Mouse (Mus musculus): ENCODE data around the gene Whrn.

The Whrn gene

GRCm38 (mm10) chr4:63441616-63442015 lies 54.2 kb downstream of the Whrn start:
- TF ChIP-seq GATA4 (IDR thresholded peaks at IDR 0.05; ENCODE audit: insufficient replicate concordance, low read length) = no peak

DNA sequence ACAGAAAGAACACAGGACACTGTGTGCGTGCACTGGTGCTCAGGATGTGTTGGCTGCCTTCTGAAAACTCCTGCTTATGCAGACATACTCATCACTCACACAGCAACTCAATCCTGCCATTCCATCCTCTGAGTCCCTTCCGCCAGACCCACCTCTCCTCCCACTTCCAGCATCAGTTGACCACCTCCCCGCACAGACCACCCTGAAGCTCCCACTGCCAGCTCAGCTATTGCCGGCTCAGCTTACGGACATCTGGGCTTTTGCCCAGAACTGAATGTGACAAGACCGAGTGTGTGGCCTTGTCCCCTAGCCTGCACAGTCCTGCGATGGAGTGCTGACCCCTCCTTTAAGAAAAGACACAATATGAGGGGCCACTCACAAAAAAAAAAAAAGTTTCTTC lies 55.5 kb downstream of the Whrn start:
- no peak for TF ChIP-seq GATA4 (IDR thresholded peaks at IDR 0.05; ENCODE audit: insufficient replicate concordance, low read length)

- TF ChIP-seq GATA4 (IDR thresholded peaks at IDR 0.05; ENCODE audit: insufficient replicate concordance, low read length) = no peak
These were observed 57.8 kb downstream of the Whrn start for GRCm38 (mm10) chr4:63437968-63438367.

DNA sequence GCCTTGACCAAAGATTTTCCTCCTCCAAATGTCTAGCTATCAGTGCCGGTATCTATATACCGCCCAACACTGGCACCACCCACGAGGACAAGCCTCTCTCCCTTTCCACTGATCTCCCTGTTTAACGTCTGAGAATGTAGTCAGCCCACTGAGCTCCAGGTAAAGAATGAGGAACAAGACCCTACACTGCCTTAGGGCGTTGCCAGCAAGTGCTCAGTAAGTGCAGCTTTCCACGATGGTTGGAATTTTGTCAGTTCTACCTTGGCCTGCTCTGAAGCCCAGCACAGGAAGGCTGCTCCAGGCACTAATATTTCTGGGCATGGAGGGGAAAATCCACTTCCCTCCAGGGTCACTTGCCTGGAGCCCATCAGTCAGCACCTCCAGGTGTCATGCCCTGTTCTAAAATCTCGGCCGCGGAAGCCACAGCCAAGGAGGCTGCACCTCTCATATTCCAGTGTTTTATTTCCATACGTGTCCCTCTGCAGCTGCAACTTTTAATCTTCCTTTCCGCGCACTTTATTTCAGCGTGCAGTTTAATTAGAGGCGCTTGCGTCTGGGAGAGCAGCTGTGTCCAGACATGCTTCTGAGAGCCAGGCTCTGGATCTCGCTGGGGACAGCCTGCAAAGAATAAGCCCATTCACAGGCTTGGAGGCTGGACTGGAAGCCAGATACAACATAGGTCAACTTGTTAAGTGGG lies 58.5 kb downstream of the Whrn start:
- no peak for TF ChIP-seq GATA4 (IDR thresholded peaks at IDR 0.05; ENCODE audit: insufficient replicate concordance, low read length)

DNA sequence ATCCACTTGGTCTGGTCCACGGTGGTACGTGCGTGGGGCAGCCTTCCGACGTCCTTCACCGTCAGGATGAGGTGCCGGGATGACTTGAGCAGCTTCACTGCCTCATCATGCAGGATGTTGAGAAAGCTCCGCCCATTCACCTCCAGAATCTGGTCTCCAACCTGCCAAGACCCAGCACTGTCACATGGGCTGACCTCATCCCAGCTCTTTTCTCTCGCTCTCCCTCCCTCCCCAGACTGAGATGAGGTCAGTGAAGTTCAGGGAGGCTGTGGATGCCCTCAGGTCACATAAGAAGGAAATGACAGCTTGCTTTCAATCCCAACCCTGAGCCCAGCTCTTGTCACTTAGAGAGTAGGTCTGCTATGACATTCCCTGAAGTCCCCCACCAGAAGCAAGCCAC lies 60.4 kb downstream of the Whrn start:
- TF ChIP-seq GATA4 (IDR thresholded peaks at IDR 0.05; ENCODE audit: insufficient replicate concordance, low read length) = no peak

DNA sequence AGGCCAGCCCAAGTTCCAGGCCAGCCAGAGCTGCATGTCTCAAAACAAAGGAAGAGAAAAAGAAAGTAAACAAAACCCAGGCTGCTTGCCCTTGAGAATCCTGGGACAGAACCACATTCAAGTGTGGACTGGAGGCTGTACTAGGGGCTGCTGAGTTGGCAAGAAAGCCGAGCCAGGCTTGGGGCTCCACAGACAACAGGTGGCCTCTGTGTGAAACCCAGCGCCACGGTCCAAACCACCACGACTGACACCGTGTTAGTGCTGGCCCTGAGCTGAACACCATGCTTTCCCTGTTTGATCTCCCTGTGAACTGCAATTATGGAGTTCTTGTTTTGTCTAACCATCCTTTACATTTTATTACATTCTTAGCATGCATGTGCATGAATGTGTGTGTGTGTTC lies 64.7 kb downstream of the Whrn start:
- TF ChIP-seq GATA4 (IDR thresholded peaks at IDR 0.05; ENCODE audit: insufficient replicate concordance, low read length) = no peak

- no peak for TF ChIP-seq GATA4 (IDR thresholded peaks at IDR 0.05; ENCODE audit: insufficient replicate concordance, low read length)
These were observed 65.4 kb downstream of the Whrn start for GRCm38 (mm10) chr4:63430357-63430756.

DNA sequence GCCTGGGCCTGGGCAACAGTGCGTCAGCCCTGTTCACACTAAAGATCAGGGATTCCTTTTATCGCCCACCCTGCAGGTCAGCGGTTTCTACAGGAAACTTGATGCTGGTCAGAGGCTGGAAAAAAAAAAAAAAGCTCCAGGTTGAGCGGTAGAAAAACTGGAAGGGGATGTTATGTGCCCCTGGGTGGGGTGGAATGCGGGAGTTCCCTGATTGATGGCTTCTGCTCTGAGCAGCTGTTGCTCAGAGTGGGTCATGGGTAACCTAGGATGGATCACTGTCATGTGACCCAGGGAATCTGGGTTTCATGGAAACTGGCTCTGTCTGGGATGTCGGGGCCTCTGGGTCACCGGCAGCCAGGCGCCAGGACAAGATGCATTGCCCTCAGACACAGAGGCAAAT lies 69.5 kb downstream of the Whrn start:
- no peak for TF ChIP-seq GATA4 (IDR thresholded peaks at IDR 0.05; ENCODE audit: insufficient replicate concordance, low read length)

GRCm38 (mm10) chr4:63423811-63424210 lies 72.0 kb downstream of the Whrn start:
- TF ChIP-seq GATA4 (IDR thresholded peaks at IDR 0.05; ENCODE audit: insufficient replicate concordance, low read length) = no peak

- TF ChIP-seq GATA4 (IDR thresholded peaks at IDR 0.05; ENCODE audit: insufficient replicate concordance, low read length) = no peak
These were observed 72.6 kb downstream of the Whrn start for GRCm38 (mm10) chr4:63423231-63423630.

GRCm38 (mm10) chr4:63420143-63420920 lies 75.5 kb downstream of the Whrn start:
- TF ChIP-seq GATA4 (IDR thresholded peaks at IDR 0.05; ENCODE audit: insufficient replicate concordance, low read length) = no peak

DNA sequence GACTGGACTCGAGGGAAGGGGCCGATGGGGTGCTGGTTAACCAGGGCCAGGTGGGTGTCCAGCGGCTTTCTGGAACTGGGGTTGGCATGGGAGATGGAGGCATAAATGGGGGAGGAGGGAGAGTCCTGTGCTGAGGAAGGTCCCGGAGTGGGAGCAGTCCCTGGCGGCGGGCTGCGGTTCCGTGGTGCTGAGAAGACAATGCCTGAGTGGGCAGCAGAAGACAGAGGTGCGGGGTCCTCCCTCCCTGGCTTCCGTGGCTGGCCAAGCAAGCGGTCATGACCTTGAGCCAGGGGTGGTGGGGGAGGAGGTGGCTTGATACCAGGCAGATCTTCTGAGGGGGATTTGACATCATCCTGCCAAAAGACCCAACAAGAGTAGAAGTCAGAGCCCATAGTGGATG lies 77.5 kb downstream of the Whrn start:
- no peak for TF ChIP-seq GATA4 (IDR thresholded peaks at IDR 0.05; ENCODE audit: insufficient replicate concordance, low read length)

GRCm38 (mm10) chr4:63417318-63417957 lies 78.4 kb downstream of the Whrn start:
- no peak for TF ChIP-seq GATA4 (IDR thresholded peaks at IDR 0.05; ENCODE audit: insufficient replicate concordance, low read length)

DNA sequence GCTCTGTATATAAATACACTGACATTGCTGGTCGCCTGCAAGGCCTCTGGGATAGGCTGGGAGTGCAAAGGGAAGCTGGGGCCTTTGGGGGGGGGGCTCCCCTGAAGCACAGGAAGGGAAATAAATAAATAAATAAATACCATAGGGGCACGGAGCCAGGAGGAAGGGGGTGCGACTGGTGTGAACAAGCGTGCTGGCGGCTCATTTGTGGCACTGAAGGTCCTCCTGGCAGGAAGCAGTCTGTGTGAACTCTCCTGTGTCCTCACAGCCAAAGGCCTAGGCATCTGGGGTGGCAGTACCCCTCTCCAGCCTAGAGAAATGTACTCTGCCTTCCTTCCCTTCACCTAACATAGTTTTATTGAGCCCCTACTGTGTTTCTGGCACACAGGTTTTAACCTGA lies 80.8 kb downstream of the Whrn start:
- TF ChIP-seq GATA4 (IDR thresholded peaks at IDR 0.05; ENCODE audit: insufficient replicate concordance, low read length) = no peak

DNA sequence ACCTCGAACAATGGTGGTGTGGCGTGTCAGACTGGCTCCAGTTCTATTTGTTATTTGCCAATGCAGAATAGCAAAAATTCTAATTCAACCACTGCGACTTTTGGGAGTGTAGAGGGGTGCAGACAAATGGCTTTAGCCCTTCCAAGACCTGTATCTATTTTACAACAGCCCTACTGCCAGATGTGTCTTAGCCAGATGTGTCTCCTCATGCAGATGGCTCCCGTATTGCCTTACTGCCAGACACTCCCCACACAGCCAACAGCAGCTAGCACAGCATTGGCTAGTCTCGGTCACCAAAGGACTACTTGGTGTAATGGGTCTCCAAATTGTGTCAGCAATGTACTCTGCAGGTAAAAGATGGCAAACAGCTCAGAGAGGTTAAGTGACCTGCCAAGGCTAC lies 84.6 kb downstream of the Whrn start:
- TF ChIP-seq GATA4 (IDR thresholded peaks at IDR 0.05; ENCODE audit: insufficient replicate concordance, low read length) = no peak

DNA sequence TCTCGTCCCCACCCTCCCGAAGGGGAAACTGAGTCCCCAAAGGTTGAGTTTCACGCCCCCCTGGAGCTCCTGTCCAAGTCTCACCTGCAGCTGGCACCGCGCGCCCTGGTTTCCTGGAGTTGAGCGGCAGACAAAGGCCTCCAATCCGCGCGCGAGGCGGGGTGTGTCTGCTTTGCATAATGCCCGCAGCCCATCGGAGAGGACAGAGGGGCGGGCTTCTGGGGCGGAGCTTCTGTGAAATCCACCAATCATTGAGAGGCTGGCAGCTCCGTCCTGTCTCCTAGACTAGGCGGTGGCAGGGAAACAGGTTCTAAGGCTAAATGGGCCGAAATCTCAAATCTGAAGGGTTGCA lies 85.2 kb downstream of the Whrn start:
- TF ChIP-seq GATA4 (IDR thresholded peaks at IDR 0.05; ENCODE audit: insufficient replicate concordance, low read length) = no peak
